Mouse (Mus musculus) liver, embryonic 14.5 days (tissue): ENCODE data around the gene Tmcc1.

Experiments used
- CTCF ChIP-seq: IDR thresholded peaks from 2 replicates; pipeline ENCODE4 v1.5.1; 2016; ENCODE audit warnings: antibody characterized with exemption, low read depth, control low read depth
- EP300 ChIP-seq: IDR thresholded peaks from 2 replicates; pipeline ENCODE4 v1.6.1; 2016; ENCODE audit warnings: antibody characterized with exemption, low read depth

DNA sequence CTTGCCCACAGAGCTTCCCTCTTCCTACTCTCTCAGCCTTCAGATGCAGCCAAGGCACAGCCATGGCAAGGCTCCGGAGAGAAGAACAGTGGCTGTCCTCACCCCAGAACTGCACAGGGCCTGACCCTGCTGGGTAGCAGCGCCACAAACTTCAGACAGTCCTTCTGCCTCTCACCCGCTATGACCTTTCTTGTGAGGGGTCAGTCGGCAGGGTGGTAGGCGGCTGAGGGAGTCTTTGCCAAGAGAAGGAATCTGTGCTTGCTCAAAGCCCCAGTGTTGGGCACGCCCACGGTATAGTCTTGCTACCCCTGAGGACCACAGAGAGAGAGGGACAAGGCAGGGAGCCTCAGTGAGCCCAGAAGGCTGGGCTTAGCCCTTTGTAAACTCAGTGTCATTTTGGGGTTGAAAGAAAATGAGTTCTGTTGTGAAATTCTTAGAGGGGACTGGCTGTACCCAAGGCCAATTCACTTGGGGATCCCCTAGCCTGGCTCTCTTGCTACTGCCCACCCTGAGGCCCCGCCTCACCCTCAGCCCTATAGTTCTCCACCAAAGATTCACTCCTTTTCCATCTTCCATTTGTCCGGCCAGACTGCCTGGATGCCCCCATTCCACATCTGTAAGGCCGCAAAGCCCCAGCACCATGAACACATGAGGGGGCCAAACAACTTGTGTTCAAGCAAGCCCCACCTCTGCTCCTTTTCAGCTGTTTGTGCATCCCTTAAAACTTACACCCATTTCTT, 201.2 kb downstream of the Tmcc1 start:
- no peak for TF ChIP-seq CTCF
- no peak for TF ChIP-seq EP300
